ENCODE assay signal across 10 mouse cellular contexts in genomic region chr4:108025269-108025668, GRCm38 (mm10). TPM values are rescaled to one million over a fixed set of nuclear protein-coding genes. Genes with fewer than 3 reads are reported as not detected.
DNase-seq lines count a peak whose midpoint lies in the region; ATAC-seq lines count a peak whose summit lies in the region.
"Had no signal": no experiment of that assay in that cellular context is flagged by ENCODE, and none has a peak within 500 bp of the region (broad histone marks: within the 10 kb centered on the region; RNA-seq: fewer than 3 reads in every experiment).

No protein-coding gene starts in this region.

- peaks cover 21% of the 10 kb centered on the region for H3K4me1 ChIP-seq in liver, embryonic 16.5 days (ENCODE audit: control insufficient read depth, low read depth, low read length)

- H3K27me3 ChIP-seq in liver, embryonic 16.5 days (ENCODE audit: control insufficient read depth, insufficient read depth, low read depth, low read length): peaks cover 11% of the 10 kb centered on the region

- no peak overlapping the region for H3K27ac ChIP-seq in liver, embryonic 16.5 days (ENCODE audit: low read length)

- DNase-seq in ES-CJ7 (ENCODE audit: low read depth, low spot score): peak; percentile 68
- DNase-seq in c-Kit-positive CD71-positive TER-119-negative erythroid progenitor cells, embryonic 14.5 days (ENCODE audit: low read depth): peak; percentile 44
- DNase-seq in kidney, adult 18-20 months: peak; percentile 57
- DNase-seq in ovary, postnatal 10 days (ENCODE audit: low spot score): no peak
- no peak for DNase-seq in frontal cortex, postnatal 10 days (ENCODE audit: low spot score in 2 of 2)
- DNase-seq in layer of hippocampus, postnatal 14 days (ENCODE audit: low spot score in 2 of 2): no peak
- no peak for DNase-seq in spleen, postnatal 4 days (ENCODE audit: low spot score in 2 of 2)

- no peaks in the 10 kb centered on the region for H3K9me3 ChIP-seq in liver, embryonic 16.5 days (replicated peaks; ENCODE audit: control insufficient read depth, low read length)

- WGBS in liver, embryonic 16.5 days (ENCODE audit: insufficient replicate concordance): 8% methylated on average over 10 of the region's 10 CpGs

- no peaks in the 10 kb centered on the region for H3K36me3 ChIP-seq in liver, embryonic 16.5 days (ENCODE audit: control insufficient read depth, insufficient read depth)

- peak overlapping the region; percentile 23 for H3K4me3 ChIP-seq in liver, embryonic 16.5 days (ENCODE audit: low read depth, low read length)

- peak overlapping the region; percentile 55 for H3K4me2 ChIP-seq in liver, embryonic 16.5 days (ENCODE audit: low read depth, low read length)

- 0 out of 2 replicates have a peak overlapping the region, but pooled peaks have one; percentile 31 for H3K9ac ChIP-seq in liver, embryonic 16.5 days (ENCODE audit: low read depth, low read length)

- ATAC-seq in liver, embryonic 16.5 days (ENCODE audit: low read depth): peak; percentile 59
- ATAC-seq: activated CD4-positive, CD25-positive, alpha-beta regulatory T cell, adult 4 months had no signal

RNA-seq across cellular contexts. Expression of gene Slc1a7, which starts 57.1 kb away (rescaled TPM):
- not detected in 2 replicates for polyA plus RNA-seq in liver, embryonic 16.5 days (2015; fragmentation: Nextera tagmentation; extraction: Ambion mirVana)
- total RNA-seq in layer of hippocampus, postnatal 14 days (2021): under 1 TPM in 1 of 2 experiments, not detected in 1; 0.12 TPM
- total RNA-seq: megakaryocyte, adult 5-6 weeks had no signal

Comparison
In these comparisons a context has a peak if more than half of its experiments do, and no peak if none do; other contexts are left out.
1. DNase-seq: peak in ES-CJ7 (single experiment), c-Kit-positive CD71-positive TER-119-negative erythroid progenitor cells, embryonic 14.5 days (single experiment) and kidney, adult 18-20 months (single experiment); none in ovary, postnatal 10 days (single experiment), frontal cortex, postnatal 10 days (0 of 2), layer of hippocampus, postnatal 14 days (0 of 2) and spleen, postnatal 4 days (0 of 2).